27 mouse cellular contexts compared by ENCODE assay signal in the genomic region with DNA sequence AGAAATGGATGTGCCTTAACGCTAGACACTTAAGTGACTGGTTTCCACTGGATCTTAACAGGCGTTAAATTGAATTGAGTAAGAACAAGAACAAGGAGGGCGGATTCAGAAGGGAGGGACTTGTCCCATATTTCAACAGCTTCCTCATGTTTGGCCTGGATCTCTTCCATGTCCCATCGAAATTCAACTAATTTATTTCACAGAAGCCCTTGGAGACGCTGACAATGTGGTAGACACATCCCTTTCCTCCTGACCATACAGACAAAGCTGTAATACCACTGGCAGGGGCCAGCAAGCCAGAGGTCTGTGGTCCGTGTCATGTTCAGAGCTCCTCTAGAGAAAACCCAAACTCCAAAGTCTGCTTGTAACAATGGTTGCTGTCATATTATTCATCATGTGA.
DNase-seq lines count a peak whose midpoint lies in the region; ATAC-seq and TF ChIP-seq lines count a peak whose summit lies in the region.
"Had no signal": no experiment of that assay in that cellular context is flagged by ENCODE, and none has a peak within 500 bp of the region (broad histone marks: within the 10 kb centered on the region; RNA-seq: fewer than 3 reads in every experiment).

No protein-coding gene starts in this region.

- H3K9ac ChIP-seq in heart, postnatal 0 days (replicated peaks; ENCODE audit: low read depth, low read length) = no peak overlapping the region
- H3K9ac ChIP-seq in kidney, embryonic 15.5 days = no peak overlapping the region
- H3K9ac ChIP-seq in lung, embryonic 14.5 days = no peak overlapping the region
- no peak overlapping the region for H3K9ac ChIP-seq in lung, postnatal 0 days (replicated peaks; ENCODE audit: low read depth)
- H3K9ac ChIP-seq: embryonic facial prominence, embryonic 12.5 days; forebrain, embryonic 12.5 days; forebrain, embryonic 15.5 days; heart, embryonic 12.5 days; heart, embryonic 15.5 days; hindbrain, embryonic 12.5 days; hindbrain, embryonic 15.5 days had no signal

- TF ChIP-seq CTCF in heart, postnatal 0 days (IDR thresholded peaks at IDR 0.05; ENCODE audit: low read depth) = no peak
- no peak for TF ChIP-seq CTCF in lung, embryonic 14.5 days (IDR thresholded peaks at IDR 0.05; ENCODE audit: low read depth)
- no peak for TF ChIP-seq CTCF in lung, postnatal 0 days (IDR thresholded peaks at IDR 0.05)

- intact Hi-C loops in heart, postnatal 14 days (cut with DNase I) = no loop called here

- no peak for ATAC-seq in heart, postnatal 0 days (ENCODE audit: insufficient read depth, low read depth)
- ATAC-seq in kidney, embryonic 15.5 days (replicated peaks; ENCODE audit: low FRiP score) = 0 out of 2 replicates have a peak, but pooled peaks have one; percentile 9
- ATAC-seq in lung, embryonic 14.5 days (ENCODE audit: insufficient read depth) = peak; percentile 67; the same call in 1 of the 2 replicates
- peak; percentile 56 for ATAC-seq in lung, postnatal 0 days
- ATAC-seq: forebrain, embryonic 15.5 days; Patski had no signal

- TF ChIP-seq EP300 in heart, postnatal 0 days (IDR thresholded peaks at IDR 0.05; ENCODE audit: low read depth) = no peak
- TF ChIP-seq EP300 in lung, postnatal 0 days (IDR thresholded peaks at IDR 0.05) = no peak

- no peaks in the 10 kb centered on the region for H3K9me3 ChIP-seq in heart, postnatal 0 days (replicated peaks; ENCODE audit: control insufficient read depth, low read length)
- no peaks in the 10 kb centered on the region for H3K9me3 ChIP-seq in kidney, embryonic 15.5 days (replicated peaks)
- H3K9me3 ChIP-seq in lung, embryonic 14.5 days (ENCODE audit: low read depth, low read length) = no peaks in the 10 kb centered on the region
- no peaks in the 10 kb centered on the region for H3K9me3 ChIP-seq in lung, postnatal 0 days (ENCODE audit: low read length)
- H3K9me3 ChIP-seq: embryonic facial prominence, embryonic 12.5 days; forebrain, embryonic 12.5 days; forebrain, embryonic 15.5 days; G1E; heart, embryonic 12.5 days; heart, embryonic 15.5 days; hindbrain, embryonic 12.5 days; hindbrain, embryonic 15.5 days had no signal

- H3K4me3 ChIP-seq in heart, postnatal 0 days (ENCODE audit: low read depth, low read length) = no peak overlapping the region
- H3K4me3 ChIP-seq in kidney, embryonic 15.5 days (replicated peaks) = no peak overlapping the region
- no peak overlapping the region for H3K4me3 ChIP-seq in lung, embryonic 14.5 days (ENCODE audit: low read depth, low read length)
- H3K4me3 ChIP-seq in lung, postnatal 0 days (ENCODE audit: low read depth, low read length) = no peak overlapping the region
- H3K4me3 ChIP-seq: embryonic facial prominence, embryonic 12.5 days; erythroblast, embryonic 14.5 days; forebrain, embryonic 12.5 days; forebrain, embryonic 15.5 days; heart, embryonic 12.5 days; heart, embryonic 15.5 days; hindbrain, embryonic 12.5 days; hindbrain, embryonic 15.5 days had no signal

- H3K4me1 ChIP-seq in heart, postnatal 0 days (ENCODE audit: control insufficient read depth, insufficient read depth) = no peaks in the 10 kb centered on the region
- 0 out of 2 replicates have a peak, but pooled peaks cover 13% of the 10 kb centered on the region for H3K4me1 ChIP-seq in kidney, embryonic 15.5 days
- no peaks in the 10 kb centered on the region; the same call in 1 of the 2 replicates for H3K4me1 ChIP-seq in lung, embryonic 14.5 days (ENCODE audit: insufficient read depth)
- no peaks in the 10 kb centered on the region for H3K4me1 ChIP-seq in lung, postnatal 0 days (ENCODE audit: insufficient read depth, low read depth, low read length)
- H3K4me1 ChIP-seq: heart, embryonic 15.5 days; hindbrain, embryonic 15.5 days had no signal

- H3K27me3 ChIP-seq in heart, postnatal 0 days (ENCODE audit: control insufficient read depth, insufficient read depth, low read length) = no peaks in the 10 kb centered on the region
- H3K27me3 ChIP-seq in kidney, embryonic 15.5 days = no peaks in the 10 kb centered on the region
- H3K27me3 ChIP-seq in lung, embryonic 14.5 days (ENCODE audit: insufficient read depth, low read length) = no peaks in the 10 kb centered on the region
- no peaks in the 10 kb centered on the region for H3K27me3 ChIP-seq in lung, postnatal 0 days (replicated peaks; ENCODE audit: insufficient read depth, low read length)
- H3K27me3 ChIP-seq: CH12.LX; embryonic facial prominence, embryonic 12.5 days; forebrain, embryonic 15.5 days; heart, embryonic 12.5 days; hindbrain, embryonic 12.5 days; hindbrain, embryonic 15.5 days; Patski had no signal

- H3K27ac ChIP-seq in heart, postnatal 0 days (ENCODE audit: low read depth) = no peak overlapping the region
- peak overlapping the region; percentile 65; the same call in 1 of the 2 replicates for H3K27ac ChIP-seq in kidney, embryonic 15.5 days
- no peak overlapping the region for H3K27ac ChIP-seq in lung, embryonic 14.5 days (ENCODE audit: low read depth)
- H3K27ac ChIP-seq in lung, postnatal 0 days (ENCODE audit: low read length) = no peak overlapping the region
- H3K27ac ChIP-seq: embryonic facial prominence, embryonic 12.5 days; forebrain, embryonic 12.5 days; forebrain, embryonic 15.5 days; heart, embryonic 15.5 days; hindbrain, embryonic 12.5 days; hindbrain, embryonic 15.5 days had no signal

- WGBS in heart, postnatal 0 days = 72% methylated on average over 6 of the region's 6 CpGs
- WGBS in kidney, embryonic 15.5 days = 57% methylated on average over 6 of the region's 6 CpGs
- WGBS in lung, embryonic 14.5 days = 47% methylated on average over 6 of the region's 6 CpGs
- WGBS in lung, postnatal 0 days = 45% methylated on average over 6 of the region's 6 CpGs

- DNase-seq in heart, postnatal 0 days (ENCODE audit: low spot score) = peak; percentile 36
- no peak for DNase-seq in heart, postnatal 14 days
- DNase-seq in kidney, adult 11 months = no peak
- DNase-seq in lung, embryonic 14.5 days = peak; percentile 77
- no peak for DNase-seq in lung, postnatal 25 days (ENCODE audit: low spot score)
- DNase-seq in lung, postnatal 0 days (ENCODE audit: low spot score) = peak; percentile 77
- DNase-seq in lung, postnatal 36 days = no peak
- DNase-seq: adrenal gland, postnatal 10 days; adrenal gland, postnatal 36 days; B cell, adult 2 months; cerebellum, adult 18-20 months; cerebellum, adult 9-10 months; cerebellum, postnatal 14 days; gastrocnemius, postnatal 25 days; heart, adult 18-20 months had no signal

- no peaks in the 10 kb centered on the region for H3K36me3 ChIP-seq in heart, postnatal 0 days (replicated peaks; ENCODE audit: control insufficient read depth, insufficient read depth, low read length)
- no peaks in the 10 kb centered on the region for H3K36me3 ChIP-seq in kidney, embryonic 15.5 days
- H3K36me3 ChIP-seq in lung, embryonic 14.5 days (ENCODE audit: insufficient read depth) = no peaks in the 10 kb centered on the region
- no peaks in the 10 kb centered on the region for H3K36me3 ChIP-seq in lung, postnatal 0 days (ENCODE audit: insufficient read depth, low read length)
- H3K36me3 ChIP-seq: embryonic facial prominence, embryonic 12.5 days; forebrain, embryonic 12.5 days; forebrain, embryonic 15.5 days; G1E; heart, embryonic 12.5 days; heart, embryonic 15.5 days; hindbrain, embryonic 12.5 days; hindbrain, embryonic 15.5 days had no signal

- no peak overlapping the region for H3K4me2 ChIP-seq in heart, postnatal 0 days (ENCODE audit: low read depth, low read length)
- H3K4me2 ChIP-seq in kidney, embryonic 15.5 days = no peak overlapping the region
- H3K4me2 ChIP-seq in lung, embryonic 14.5 days = no peak overlapping the region
- H3K4me2 ChIP-seq in lung, postnatal 0 days (replicated peaks; ENCODE audit: low read depth, low read length) = no peak overlapping the region
- H3K4me2 ChIP-seq: embryonic facial prominence, embryonic 12.5 days; forebrain, embryonic 12.5 days; forebrain, embryonic 15.5 days; heart, embryonic 12.5 days; heart, embryonic 15.5 days; hindbrain, embryonic 12.5 days; hindbrain, embryonic 15.5 days had no signal

Comparison
In these comparisons a context has a peak if more than half of its experiments do, and no peak if none do; other contexts are left out.
1. DNase-seq: peak in heart, postnatal 0 days (single experiment), lung, embryonic 14.5 days (single experiment) and lung, postnatal 0 days (single experiment); none in heart, postnatal 14 days (0 of 2), kidney, adult 11 months (single experiment), lung, postnatal 25 days (single experiment) and lung, postnatal 36 days (single experiment).